Mouse (Mus musculus) spleen, adult 2 months (tissue): ENCODE results near the gene Stk33.

Experiments
- CTCF ChIP-seq: fragments of 200-500 bp; IDR thresholded peaks from 2 replicates; pipeline ENCODE4 v1.5.1; 2011; ENCODE audit warnings: mild to moderate bottlenecking, inconsistent platforms; ENCODE audit not compliant: insufficient read depth, insufficient read length, insufficient replicate concordance; ENCODE audit errors: extremely low read depth
- POLR2A ChIP-seq: fragments of 200-500 bp; IDR thresholded peaks from 2 replicates; pipeline ENCODE4 v1.6.1; 2011; ENCODE audit warnings: low read depth, low read length, inconsistent platforms

DNA sequence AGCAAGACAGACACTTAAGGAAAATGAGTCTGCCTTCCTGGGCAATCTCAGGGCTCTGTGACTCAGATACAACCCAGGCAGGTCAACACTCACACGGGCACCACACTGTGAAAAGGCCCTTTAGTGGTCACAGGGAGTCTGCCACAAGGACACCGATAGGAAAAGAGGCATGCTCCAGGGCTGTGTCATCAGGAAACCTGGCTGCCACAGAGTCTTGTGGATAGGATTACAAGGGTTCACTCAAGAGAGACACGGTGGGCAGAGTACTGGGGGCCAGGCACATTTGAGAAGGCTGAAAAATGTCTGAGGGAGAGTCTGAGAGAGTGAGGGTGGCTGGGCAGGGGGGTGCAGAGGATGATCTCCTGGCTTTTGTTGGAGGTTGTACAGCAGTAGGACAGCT, 164.6 kb downstream of the Stk33 start:
- TF ChIP-seq CTCF (no peak), POLR2A (no peak)
